Mouse (Mus musculus): ENCODE data around the gene Prss16.

Gene Prss16

DNA sequence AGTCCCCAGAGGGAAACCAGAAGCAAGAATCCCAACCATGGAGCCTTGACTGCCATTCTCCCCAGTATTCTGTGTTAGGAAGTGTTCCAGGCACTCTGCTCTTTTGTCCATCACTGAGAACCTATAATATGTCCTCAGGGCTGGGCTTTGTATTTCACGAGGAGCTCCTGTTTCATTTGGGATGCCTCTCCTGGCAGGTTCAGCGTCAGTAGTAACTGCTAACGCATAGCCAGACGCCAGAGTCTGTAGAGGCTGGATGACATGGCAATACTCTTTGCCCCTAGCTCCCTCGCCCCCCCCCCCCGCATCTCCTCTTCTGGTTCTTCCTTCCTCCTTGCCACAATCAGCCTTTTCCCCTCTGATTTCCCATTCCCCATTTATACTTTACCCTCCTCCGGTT lies at the start of gene Prss16:
TSS of gene Prss16 (minus strand) at position 101 of the 400 bp plus-strand sequence.
- no peak for DNase-seq (ENCODE audit: low spot score)

DNA sequence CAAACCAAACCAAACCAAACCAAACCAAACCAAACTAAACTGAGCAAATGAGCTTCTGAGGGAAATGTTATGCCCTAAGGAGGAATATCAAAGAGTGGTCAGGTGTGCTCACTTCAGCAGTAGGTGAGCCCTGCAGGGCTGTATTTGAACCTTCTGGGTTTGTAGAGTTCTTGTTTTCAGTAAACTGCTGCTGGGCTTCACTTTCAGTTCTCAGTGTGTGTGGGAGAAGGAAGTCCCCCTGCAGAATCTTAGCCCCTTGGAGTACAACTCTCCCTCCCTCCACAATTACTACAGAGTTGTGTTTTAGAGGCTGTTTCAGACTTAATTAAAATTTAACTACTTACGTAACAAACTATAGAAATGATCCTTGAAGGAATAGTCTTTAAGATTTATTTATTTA lies 44.2 kb upstream of the Prss16 start:
- DNase-seq (ENCODE audit: low spot score) = no peak

DNA sequence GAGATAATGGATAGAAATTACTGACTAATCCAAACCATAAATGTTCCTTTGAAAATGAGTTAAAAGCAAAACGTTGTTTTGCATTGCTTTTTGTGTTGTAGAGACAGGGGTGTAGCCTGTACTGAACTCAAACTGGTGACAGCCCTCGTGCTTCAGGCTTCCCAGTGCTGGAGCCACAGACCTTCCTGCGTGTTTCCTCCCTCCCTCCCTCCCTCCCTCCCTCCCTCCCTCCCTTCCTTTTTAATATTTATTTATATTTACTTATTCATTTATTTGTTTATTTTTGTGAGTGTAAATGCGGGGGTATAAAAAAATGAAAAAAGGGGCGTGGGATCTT lies 41.9 kb upstream of the Prss16 start:
- no peak for DNase-seq (ENCODE audit: low spot score)

DNA sequence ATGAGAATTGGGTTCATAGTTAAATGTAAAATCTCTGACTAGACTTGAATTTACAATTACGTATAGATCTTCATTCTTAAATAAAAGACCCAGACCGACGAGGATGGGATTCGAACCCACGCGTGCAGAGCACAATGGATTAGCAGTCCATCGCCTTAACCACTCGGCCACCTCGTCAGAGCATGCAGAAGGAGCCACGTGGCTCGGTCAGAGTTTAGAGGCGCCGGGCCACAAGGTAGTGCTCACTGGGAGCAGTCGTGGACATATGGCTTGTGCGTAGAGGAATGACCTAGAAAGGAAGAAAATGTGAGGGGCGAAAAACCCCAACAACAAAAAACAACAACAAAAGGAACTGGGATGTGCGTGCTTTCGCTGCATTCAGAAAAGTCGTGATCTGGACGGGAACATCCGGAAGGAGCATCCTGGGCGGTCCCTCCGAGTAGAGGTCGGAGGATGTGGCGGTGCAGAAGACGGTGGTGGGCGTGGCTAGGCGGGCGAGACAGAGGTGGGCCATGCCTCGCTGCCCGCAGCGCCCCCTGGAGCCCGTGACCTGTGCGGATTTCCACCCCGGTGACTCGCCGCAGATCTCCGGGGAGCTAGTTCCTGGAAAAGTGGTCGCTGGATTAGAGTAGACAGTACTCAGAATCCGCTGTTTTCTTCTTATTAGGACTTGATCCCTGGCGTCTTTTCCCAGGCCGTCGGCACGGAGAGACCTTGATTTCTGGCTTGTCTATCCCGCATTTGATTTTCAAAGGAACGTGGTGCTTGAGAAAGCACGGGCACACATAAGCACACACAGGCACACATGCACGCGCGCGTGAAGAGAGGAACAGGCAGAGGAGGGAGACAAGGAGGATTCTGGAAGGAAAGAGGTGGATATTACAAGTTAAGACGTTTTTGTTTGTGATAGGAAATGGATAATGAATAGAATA lies 41.3 kb upstream of the Prss16 start:
- DNase-seq (ENCODE audit: low spot score) = peak; percentile 92

DNA sequence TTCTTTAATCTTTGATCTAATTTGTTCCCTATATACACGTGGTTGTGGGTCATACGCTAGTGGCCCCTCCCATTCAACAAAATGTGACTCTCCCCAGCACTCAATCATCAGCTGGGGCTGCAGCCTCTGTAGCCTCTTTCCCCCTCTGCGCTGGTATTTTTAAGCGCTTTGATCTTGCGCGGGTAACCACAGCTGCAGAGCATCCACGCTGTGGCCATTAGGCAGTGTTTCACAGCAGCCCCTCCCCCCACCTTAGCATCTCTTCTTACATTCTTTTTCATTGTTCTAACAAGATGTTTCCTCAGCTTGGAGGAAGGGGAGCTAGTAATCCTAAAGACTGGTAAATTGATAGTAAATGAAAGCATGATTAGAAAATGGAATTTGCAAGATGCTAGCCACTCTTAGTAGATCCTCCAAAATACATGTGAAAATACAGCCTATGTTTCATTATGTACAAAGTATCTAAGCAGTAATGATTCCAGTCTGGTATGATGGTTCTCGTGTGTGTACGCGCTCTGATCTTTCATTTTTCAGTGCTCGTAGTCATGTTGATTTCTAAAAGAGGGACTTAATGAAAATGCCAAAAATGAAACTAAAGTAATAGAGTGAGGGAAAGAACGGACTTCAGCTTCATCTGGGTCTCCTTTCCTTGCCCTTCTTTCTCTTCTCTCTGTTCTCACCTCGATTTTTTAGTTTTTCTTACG lies 40.3 kb upstream of the Prss16 start:
- no peak for DNase-seq (ENCODE audit: low spot score)

DNA sequence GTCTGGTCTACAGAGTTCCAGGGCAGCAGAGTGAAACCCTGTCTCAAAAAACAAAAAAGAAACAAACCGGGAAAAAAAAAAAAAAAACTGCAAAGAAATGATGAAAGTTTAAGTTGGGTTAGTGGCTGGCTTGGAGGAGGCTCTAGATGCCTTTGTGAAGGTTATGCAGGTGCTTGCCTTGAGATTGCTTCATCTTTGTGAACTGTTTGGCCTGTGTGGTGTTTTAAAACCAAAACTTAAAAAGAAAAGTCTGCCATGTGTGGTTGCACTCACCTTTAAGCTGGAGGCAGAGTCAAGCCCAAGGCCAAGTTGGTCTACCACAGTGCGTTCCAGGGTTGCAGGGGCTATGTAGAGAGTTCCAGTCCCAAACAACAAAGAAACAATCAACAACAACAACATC lies 39.5 kb upstream of the Prss16 start:
- DNase-seq (ENCODE audit: low spot score) = no peak

DNA sequence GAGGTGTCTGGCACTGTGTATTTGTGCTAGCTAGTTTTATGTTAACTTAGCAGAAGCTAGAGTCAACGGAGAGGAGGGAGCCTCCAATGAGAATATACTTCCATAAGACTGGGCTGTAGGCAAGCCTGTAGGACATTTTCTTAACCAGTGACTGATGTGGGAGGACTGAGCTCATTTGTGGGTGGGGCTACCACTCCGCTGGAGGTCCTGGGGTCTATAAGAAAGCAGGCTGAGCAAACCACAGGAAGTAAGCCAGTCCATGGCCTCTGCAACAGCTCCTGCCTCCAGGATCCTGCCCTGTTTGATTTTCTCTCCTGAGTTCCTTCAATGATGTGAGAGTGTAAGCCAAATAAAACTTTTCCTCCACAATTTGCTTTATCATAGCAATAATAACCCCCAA lies 35.8 kb upstream of the Prss16 start:
- no peak for DNase-seq (ENCODE audit: low spot score)

DNA sequence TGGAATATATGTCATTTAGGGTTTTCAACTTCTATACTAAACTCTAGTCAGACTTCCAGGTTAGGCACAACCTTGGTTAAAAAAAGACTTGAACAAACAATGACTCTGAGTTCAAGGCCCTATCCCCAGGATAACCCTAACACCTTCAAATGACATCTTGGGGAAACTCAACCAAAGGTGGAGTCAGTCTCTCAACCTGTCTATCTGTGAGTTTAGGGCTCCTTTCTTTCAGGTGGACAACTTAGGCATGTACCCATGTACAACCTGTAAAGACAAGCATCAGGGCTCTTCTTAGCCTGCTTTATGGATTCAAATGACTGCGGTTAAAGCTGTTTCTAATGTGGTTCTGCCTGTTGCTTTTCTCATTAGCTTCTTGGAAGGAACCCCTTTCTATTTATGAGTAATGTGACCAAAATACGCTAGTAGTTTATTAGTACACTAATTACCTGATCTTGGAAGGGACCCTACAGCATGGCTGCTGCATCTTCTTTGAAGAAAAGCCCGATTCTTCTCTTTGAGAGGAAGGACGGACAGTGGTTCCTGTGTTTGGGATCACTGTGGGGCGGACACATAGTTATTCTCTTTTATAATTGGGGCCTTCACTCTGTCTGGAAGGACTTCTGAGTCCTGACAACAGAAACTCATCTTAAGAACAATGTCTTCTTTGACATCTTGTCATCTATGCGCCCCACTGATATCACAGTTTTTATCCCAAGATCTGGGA lies 35.1 kb upstream of the Prss16 start:
- no peak for DNase-seq (ENCODE audit: low spot score)

DNA sequence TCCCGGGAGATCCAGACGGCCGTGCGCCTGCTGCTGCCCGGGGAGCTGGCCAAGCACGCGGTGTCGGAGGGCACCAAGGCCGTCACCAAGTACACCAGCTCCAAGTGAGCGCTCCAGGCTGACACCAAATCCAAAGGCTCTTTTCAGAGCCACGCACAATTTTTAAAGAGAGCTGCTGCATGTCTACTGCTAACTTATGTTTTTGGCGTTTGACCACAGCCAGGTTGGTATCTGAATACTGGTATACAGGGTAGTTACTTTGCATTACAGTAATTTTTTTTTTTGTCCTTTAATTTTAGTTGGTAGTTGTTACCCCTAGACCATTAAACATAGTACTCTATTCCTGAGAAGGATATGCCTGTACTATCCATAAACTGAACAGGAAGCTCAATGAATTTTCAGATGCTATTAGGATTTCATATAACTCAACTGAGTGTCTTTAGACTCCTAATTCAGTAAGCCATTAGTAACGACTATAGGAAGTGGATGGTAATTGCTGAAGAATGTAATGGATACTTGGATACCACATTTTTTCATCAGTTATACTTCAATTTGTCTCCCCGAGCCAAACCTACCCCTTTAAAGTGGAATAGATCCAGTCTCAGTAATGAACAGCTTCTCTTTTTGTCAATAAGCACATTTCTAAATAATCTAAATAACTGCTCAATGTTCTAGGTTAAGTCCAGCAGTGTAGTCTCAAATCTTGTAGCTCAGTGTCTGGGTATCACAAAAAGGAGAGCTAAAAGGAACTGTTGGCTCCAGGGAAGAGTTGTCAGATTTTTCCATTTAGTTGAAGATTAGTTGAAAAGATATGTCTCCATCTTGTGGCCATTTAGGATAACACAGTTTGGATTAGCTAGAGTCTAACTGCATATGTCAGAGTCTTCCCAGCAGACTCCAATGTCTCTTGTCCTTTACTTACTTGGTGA lies 34.2 kb upstream of the Prss16 start:
- no peak for DNase-seq (ENCODE audit: low spot score)

DNA sequence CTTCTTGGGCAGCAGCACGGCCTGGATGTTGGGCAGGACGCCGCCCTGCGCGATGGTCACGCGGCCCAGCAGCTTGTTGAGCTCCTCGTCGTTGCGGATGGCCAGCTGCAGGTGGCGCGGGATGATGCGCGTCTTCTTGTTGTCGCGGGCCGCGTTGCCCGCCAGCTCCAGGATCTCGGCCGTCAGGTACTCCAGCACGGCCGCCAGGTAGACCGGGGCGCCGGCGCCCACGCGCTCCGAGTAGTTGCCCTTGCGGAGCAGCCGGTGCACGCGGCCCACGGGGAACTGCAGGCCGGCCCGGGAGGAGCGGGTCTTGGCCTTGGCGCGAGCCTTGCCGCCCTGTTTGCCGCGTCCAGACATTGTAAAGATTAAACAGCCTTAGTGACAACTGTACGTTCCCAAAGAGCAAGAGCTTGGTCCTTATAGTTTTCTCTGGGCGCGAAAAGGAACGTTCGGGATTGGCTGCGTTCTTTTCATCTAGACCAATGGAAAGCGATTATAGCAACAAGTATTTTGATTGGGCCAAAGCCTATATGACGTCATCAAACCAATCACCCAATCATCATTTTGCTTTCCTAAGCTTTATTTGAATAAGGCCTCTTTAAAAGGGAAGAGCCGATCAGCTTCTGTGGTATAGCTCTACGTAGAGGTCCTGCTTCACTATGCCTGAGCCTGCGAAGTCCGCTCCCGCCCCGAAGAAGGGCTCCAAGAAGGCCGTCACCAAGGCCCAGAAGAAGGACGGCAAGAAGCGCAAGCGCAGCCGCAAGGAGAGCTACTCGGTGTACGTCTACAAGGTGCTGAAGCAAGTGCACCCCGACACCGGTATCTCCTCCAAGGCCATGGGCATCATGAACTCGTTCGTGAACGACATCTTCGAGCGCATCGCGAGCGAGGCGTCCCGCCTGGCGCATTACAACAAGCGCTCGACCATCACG lies 33.3 kb upstream of the Prss16 start, which contains the start of the genes Hist1h2ag and Hist1h2bj:
TSS of gene Hist1h2ag (minus strand) at position 377 of the 935 bp plus-strand sequence.
TSS of gene Hist1h2bj (plus strand) at position 647 of the 935 bp plus-strand sequence.
- peak; percentile 84 for DNase-seq (ENCODE audit: low spot score)

DNA sequence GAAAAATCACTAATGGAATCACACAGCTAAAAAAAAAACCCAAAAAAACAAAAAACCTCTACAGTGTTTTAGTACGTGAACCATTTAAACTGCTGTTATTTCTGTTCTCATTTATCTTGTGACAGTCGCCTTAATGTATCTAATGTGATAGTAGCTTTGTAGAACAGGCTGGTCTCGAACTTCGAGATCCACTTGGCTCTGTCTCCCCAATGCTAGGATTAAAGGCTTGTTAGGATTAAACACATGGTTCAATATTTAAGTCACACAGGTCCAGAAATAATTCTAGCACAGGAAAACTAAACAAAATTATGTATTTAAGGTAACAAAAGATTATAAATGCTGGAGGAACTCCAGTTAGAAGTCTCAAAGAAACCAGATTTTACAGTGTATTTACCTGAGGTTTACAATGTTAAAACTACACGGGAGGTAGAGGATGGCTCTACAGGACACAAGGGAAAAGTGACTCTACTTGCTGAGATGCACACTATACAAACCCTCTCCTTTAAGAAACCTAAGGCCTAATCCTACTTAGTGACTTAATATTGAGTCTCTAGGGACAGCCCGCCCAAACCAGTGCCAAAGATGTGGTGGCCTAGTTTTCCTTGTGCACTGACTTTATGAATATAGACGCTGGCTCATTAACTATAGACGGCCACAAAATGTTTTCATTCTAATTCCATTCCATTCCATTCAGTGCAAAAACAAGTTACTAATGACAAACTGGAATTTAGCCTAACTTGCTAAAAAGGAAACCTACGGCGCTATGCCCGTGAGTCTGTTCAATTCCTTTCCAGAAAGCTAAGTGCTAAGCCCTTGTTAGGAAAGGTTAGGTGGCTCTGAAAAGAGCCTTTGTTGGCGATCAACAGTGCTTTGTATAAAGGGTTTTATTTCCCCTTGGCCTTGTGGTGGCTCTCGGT lies 32.4 kb upstream of the Prss16 start:
- no peak for DNase-seq (ENCODE audit: low spot score)

DNA sequence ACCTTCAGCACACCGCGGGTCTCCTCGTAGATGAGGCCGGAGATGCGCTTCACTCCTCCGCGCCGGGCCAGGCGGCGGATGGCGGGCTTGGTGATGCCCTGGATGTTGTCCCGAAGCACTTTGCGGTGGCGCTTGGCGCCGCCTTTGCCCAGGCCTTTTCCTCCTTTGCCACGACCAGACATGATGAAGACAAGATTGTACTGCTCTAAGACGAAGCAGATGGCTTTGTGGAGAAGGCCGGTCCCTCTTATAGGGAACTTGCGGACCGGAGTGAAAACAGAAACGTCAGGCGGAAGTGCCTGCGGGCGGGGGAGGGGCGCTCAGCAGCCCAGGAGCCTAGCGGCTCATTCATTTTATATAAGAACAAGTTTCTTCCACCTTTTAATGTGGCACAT lies 31.6 kb upstream of the Prss16 start, which contains the start of gene Hist1h4i:
TSS of gene Hist1h4i (minus strand) at position 221 of the 395 bp plus-strand sequence.
- DNase-seq (ENCODE audit: low spot score) = peak; percentile 97

DNA sequence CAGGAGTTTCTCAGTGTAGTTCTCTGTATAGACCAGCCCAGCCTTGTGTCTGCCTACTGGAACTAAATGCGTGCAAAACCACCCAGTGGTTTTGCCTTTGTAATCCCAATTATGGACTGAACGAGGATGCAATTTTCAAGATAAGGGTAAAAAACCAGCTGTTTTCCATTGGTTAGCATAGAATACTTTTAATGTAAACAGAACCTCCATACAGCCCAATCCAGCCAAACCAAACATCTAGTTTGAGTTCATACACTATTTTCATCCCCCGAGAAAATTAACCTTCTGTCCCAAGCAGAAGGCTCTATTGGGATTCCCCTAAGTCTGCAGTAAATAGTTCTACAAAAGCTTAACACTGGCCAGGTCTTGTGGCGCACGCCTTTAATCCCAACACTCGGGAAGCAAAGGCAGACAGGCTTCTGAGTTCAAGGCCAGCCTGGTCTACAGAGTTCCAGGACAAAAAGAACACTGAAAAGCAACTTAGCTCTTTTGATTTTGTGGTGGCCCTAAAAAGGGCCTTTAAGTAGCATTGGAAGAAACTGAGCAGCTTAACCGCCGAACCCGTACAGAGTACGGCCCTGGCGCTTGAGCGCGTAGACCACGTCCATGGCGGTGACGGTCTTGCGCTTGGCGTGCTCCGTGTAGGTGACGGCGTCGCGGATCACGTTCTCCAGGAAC lies 31.1 kb upstream of the Prss16 start:
- no peak for DNase-seq (ENCODE audit: low spot score)

DNA sequence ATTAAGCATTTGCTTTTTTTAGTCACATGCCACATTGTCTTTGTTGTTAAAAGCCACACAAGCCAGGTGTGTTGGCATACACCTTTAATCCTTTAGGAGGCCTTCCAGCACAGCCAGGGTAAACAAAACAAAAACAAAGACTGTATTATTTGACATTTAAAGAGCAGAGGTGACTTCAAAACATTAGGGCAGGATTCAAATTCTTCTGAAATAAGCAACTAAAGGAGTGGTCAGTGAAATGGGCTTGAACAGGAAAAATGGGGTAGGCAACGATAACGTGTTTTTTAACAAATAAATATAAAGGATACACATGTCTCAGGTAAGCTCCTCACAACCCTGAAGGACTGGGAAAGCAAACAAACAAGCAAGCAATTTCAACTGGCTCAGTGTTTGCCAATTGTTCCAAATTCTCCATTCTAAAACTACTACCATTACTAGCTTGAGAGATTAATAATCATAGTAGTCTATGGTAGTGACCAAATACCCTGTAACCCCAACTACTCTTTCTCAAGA lies 30.5 kb upstream of the Prss16 start:
- no peak for DNase-seq (ENCODE audit: low spot score)

DNA sequence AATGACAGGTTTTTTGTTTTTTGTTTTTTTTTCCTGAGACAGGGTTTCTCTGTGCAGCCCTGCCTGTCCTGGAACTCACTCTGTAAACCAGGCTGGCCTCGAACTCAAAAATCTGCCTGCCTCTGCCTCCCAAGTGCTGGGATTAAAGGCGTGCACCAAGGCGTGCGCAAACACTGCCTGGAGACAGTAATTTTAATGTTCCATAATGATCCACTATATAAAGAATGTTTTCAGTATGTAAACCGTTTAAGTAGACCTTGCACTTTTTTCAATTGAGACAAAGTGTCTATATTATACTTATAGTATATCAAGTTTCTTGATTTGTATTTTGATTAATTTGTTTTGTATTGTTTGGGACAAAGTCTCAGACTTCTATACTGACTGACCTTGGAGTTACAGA lies 29.8 kb upstream of the Prss16 start:
- no peak for DNase-seq (ENCODE audit: low spot score)

DNA sequence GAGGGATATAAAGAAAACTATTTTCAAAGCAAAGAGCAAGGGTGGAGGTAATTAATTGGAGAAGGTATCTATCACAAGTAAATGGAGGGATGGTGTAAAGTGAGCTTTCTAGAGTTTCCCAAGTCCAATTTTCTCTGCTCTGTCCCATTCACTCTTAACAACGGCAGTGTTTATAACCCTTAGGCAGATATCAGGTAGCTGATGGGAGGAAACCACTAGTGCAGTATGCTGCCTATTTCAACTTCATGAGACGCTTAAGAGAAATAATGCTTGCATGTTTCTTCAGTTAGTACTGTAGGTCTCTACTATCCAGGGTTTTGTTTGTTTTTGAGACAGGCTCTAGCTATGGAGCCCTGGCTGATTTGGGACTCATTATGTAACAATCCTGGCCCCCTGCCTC lies 27.9 kb upstream of the Prss16 start:
- no peak for DNase-seq (ENCODE audit: low spot score)

DNA sequence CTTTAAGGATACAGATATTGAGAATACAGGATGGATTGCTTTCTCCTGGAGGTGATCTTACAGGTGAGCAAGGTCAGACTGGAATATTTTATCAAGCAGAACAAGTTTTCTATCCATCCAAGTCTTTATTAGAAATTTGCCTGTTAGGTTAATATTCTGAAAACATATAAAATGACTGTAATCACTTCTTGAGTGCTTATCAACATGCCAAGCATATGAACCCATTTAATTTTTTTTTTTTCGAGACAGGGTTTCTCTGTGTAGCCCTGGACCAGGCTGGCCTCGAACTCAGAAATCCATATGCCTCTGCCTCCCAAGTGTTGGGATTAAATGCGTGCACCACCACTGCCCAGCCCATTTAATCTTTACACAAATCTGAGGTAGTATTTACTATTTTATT lies 27.4 kb upstream of the Prss16 start:
- DNase-seq (ENCODE audit: low spot score) = no peak

All from urinary bladder, postnatal 14 days (tissue).